Mouse (Mus musculus) ES-CJ7 (cell line): Measurements from ENCODE around the gene Slc7a5.
A peak's percentile ranks its signal among the peaks of the same experiment; 100 is the strongest.

ENCODE experiments used
- DNase-seq: peaks from one replicate; pipeline ENCODE4 v3.0.0; 2011; ENCODE audit warnings: low read depth, low spot score

The Slc7a5 gene

GRCm38 (mm10) chr8:121884181-121884580 lies 23.3 kb downstream of the Slc7a5 start:
- DNase-seq, result no peak

- peak; percentile 79 for DNase-seq
Observed at GRCm38 (mm10) chr8:121881921-121882320, 25.6 kb downstream of the Slc7a5 start.

- DNase-seq, result peak; percentile 38
Observed at GRCm38 (mm10) chr8:121880818-121881217, 26.7 kb downstream of the Slc7a5 start.

- no peak for DNase-seq
Observed at GRCm38 (mm10) chr8:121879712-121880111, 27.8 kb downstream of the Slc7a5 start.

- DNase-seq, result no peak
Observed at GRCm38 (mm10) chr8:121877828-121878480, 29.5 kb downstream of the Slc7a5 start.

GRCm38 (mm10) chr8:121877212-121877611 lies 30.3 kb downstream of the Slc7a5 start:
- DNase-seq, result no peak

GRCm38 (mm10) chr8:121875517-121875916 lies 32.0 kb downstream of the Slc7a5 start:
- DNase-seq, result no peak

GRCm38 (mm10) chr8:121875045-121875444 lies 32.4 kb downstream of the Slc7a5 start:
- DNase-seq, result no peak

GRCm38 (mm10) chr8:121874031-121874430 lies 33.5 kb downstream of the Slc7a5 start:
- DNase-seq, result peak; percentile 77

- no peak for DNase-seq
Observed at GRCm38 (mm10) chr8:121871833-121872440, 35.6 kb downstream of the Slc7a5 start.

GRCm38 (mm10) chr8:121870190-121870589 lies 37.3 kb downstream of the Slc7a5 start:
- no peak for DNase-seq

- DNase-seq, result no peak
Observed at GRCm38 (mm10) chr8:121868896-121869295, 38.6 kb downstream of the Slc7a5 start.

- no peak for DNase-seq
Observed at GRCm38 (mm10) chr8:121868196-121868595, 39.3 kb downstream of the Slc7a5 start.

GRCm38 (mm10) chr8:121865356-121865755 lies 42.1 kb downstream of the Slc7a5 start:
- DNase-seq, result no peak

- DNase-seq, result no peak
Observed at GRCm38 (mm10) chr8:121861806-121862548, 45.5 kb downstream of the Slc7a5 start.

GRCm38 (mm10) chr8:121861276-121861675 lies 46.2 kb downstream of the Slc7a5 start:
- DNase-seq, result no peak

- DNase-seq, result no peak
Observed at GRCm38 (mm10) chr8:121857747-121858146, 49.7 kb downstream of the Slc7a5 start.

GRCm38 (mm10) chr8:121857331-121857730 lies 50.2 kb downstream of the Slc7a5 start:
- DNase-seq, result no peak

GRCm38 (mm10) chr8:121856071-121856746 lies 51.3 kb downstream of the Slc7a5 start:
- DNase-seq, result no peak

- DNase-seq, result no peak
Observed at GRCm38 (mm10) chr8:121853586-121853985, 53.9 kb downstream of the Slc7a5 start.

GRCm38 (mm10) chr8:121852464-121852863 lies 55.0 kb downstream of the Slc7a5 start:
- peak; percentile 44 for DNase-seq

- DNase-seq, result no peak
Observed at GRCm38 (mm10) chr8:121851716-121852115, 55.8 kb downstream of the Slc7a5 start.
